Mouse (Mus musculus) adrenal gland, postnatal 25 days (tissue): ENCODE measurements at regions not wholly inside any gene's neighbourhood (a gene's known extent, or its start where the extent isn't known, plus 50 kb on each side); places are given as distances from the start of the nearest gene placed in this dataset.
A peak's percentile ranks its signal among the peaks of the same experiment; 100 is the strongest.
"Not testable (repeated sequence)": the region's sequence is repeated elsewhere in the genome, so short reads cannot be mapped to it uniquely, and the experiment has no call there.

ENCODE experiments used
- DNase-seq: peaks from one replicate; pipeline ENCODE4 v3.0.0; 2021; ENCODE audit warnings: mixed read lengths

DNA sequence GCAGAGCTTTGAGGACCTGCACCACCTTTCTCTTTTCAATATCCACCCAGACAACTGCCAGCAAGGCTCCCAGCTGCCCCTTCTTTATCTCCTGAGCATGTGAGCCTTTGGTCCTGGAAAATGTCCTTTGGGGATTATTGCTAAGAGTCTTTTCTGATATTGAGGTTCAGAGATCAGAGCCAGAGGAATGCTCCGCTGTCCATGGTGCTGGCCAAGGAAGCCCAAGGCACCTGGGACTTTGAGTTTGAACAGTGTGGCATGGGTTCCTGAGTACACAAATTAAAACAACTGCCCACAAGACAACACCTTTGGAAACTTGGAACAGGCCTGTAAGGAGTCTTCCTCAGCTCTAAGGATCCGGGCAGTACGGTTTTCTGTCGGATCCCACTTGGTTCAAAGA, 52.6 kb upstream of the Slc28a3 start:
- peak; percentile 15 for DNase-seq

DNA sequence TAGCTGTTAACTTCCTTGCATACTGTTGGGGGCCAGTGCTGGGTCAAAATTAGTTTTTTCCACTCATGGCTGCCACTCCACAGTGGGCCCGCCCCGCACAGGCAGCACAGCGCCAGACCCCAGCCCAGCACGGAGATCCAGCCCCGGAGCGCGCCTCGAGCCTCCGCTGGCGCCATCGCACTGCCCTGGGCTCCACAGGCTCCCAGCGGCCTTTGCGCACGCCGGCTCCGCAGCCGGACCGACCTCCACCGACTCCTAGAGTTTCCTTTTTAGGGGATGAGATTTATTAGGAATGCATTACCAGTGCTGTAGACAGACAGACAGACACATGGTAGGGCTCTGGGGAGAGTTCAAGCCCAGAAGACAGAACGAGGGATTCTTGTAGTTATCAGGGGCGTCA, 58.0 kb upstream of the Slc28a3 start:
- DNase-seq = no peak

DNA sequence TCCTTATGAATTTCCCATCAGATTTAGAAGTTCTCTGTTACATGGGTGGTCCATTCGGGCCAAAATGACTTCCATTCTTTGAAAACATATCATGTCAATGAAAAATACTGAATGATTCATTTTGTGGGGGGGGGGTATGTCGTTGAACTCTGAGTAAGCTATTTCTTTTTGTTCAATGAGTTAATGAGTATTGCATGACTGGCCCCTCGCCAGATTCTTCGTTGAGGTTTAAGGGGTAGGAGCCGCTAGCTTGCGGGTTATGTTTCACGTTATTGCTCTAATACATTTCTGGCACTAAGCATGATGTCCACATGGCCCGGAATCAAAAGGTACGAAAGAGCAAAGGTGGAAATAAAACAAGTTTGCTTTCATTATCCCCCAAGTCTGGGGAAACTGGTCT, 59.5 kb upstream of the Slc28a3 start:
- DNase-seq = no peak

DNA sequence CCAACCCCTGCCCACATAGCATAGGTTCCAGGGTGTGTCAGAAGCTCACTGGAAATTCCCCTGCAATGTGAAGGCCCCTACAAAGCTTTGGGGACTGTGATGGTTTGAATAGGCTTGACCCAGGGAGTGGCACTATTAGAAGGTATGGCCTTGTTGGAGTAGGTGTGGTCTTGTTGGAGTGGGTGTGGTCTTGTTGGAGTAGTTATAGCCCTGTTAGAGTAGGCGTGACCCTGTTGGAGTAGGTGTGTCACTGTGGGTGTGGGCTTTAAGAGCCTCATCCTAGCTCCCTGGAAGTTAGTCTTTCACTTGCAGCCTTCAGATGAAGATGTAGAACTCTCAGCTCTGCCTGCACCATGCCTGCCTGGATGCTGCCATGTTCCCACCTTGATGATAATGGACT, 64.9 kb upstream of the Slc28a3 start:
- DNase-seq = not testable (repeated sequence)

DNA sequence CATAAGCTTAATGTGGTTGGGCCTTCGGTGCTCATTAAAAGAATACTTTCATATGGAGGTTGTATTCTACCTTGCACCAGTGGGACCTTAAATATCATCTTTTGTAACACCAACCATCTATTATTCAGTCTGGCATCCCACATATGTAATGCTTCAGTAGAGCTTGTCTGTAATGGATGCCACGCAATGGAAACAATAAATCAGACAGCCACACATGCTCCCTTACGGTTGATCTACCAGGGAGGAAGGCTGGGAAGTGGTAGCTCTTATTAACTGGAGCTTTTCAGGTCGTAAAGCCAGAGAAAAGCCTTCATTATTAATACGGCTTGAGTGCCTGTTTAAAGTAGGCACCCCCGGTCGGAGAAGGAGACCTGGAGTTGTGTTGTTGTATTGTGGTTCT, 66.8 kb upstream of the Slc28a3 start:
- no peak for DNase-seq

DNA sequence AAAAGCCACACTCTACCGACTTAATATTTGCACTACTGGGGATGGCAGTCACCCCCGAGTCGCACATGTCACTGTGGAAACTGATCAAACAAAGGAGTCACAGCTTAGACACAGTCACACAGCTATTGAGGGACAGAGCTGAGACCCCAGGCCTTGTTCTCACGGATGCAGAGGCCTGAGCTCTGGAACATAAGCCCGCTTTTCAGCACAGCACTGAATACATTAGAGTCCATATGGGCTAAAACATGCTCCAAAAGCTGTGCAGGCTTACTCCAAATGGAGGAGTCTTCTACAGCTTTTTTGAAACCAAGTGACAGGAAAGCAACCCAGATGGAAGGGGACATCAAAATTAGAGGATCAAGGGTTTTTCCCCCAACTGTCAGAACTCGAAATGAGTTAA, 69.0 kb upstream of the Slc28a3 start:
- DNase-seq = no peak

DNA sequence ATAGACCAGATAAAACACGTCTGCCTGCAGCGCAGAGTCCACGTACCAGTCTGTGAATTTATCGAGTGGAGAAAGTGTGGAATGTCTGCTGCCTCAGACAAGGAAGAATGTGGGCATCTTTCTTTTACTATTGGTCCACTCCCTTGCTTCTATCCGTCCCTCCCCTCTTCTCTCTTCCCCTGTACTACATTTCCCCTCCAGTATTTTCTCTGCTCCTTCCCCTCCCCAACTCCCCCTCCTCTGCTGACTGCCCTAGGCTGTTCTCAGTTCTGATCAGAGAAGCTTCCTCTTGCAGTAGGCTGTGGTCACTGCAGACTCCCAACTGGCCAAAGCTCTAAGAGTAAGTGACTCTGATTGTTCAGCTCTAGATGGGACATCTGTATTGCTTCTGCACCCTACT, 76.1 kb upstream of the Slc28a3 start:
- no peak for DNase-seq

DNA sequence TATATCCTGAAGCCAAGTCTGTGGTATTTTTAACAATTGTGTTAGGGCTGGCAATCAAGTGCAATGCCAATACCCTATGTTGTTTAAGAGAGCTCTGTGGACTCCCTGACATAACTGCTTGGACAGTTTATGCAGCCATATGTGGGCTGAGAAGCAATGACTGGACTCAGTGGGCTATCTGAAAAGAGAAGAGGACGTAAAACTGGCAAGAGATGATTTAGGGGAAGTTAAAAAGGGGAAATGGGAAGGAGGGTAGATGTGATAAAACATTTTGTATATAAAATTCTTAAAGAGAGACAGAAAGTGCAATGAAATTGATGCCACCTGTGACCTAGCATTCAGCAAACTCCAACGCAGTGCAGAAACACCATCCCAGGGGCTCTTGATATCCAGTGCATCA, 76.9 kb upstream of the Slc28a3 start:
- DNase-seq = no peak

DNA sequence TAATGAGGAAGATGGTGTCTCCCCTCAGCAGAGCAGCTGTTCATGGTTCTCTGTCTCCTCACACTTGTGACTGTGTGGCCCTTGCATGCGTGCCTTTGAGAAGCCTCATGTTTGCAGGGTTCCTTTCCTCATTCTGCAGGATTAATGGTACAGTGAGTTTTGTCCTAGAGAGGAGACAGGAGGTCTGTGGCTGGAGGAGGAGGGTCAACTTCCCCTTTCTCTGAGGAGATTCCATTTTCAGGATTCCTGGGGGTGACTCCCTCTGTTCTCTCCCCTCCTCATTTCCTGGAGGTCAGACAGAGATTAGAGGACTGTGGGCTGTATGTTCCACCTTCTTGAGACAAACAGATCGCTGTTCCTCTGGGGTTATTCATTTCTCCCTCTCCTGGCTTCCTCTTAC, 77.6 kb upstream of the Slc28a3 start:
- no peak for DNase-seq

DNA sequence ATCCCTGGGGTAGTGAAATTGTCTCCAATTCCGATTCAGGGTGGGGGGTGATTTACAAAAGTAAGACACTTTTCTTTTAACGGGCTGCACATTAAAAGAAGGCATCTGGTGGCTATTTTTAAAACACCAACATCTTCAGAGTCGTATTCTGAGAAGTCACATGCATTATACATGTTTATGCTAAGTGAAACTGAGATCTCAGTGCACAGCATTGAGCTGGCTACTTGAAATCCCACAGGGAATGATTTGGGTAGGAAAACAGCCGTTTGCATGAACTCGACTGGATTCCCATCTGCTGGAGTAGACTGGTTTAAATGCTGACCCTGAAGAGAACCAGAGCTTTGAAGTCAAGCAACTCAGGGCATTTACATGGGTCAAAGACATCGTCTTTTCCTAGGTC, 84.0 kb upstream of the Slc28a3 start:
- no peak for DNase-seq

DNA sequence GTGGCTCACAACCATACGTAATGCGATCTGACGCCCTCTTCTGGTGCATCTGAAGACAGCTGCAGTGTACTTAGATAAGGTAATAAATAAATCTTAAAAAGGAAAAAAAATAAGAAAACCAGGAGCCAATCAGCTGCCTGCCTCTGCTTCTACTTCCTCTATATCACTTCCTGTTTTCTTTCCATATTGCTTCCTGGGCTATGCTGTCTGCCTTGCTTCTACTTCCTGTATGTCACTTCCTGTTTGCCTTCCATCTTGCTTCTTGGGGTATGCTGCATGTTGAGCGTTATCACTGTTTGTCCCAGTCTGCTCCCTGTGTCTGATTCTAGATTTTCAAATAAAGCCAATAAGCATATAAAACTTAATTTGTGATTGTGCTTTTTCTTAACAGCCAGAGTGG, 85.3 kb upstream of the Slc28a3 start:
- DNase-seq = no peak

DNA sequence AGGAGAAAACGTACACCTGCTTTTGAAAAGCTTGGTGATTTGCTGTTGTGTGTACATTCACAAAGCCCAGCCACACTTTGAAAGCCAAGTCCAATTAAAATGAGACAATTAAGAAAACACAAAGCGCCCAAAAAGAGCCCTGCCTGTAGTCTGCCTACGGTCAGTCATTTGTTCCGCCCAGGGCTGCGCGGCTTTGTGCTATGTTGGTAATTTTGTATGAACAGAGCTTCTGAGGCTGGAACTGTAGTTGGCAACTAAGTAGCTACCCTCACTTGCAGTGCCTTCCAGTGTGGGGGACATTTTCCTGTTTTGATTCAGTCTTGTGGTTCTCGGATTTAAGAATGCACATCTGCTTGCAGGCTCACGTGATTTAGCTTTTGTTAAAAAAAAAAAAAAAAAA, 89.3 kb upstream of the Slc28a3 start:
- DNase-seq = no peak

DNA sequence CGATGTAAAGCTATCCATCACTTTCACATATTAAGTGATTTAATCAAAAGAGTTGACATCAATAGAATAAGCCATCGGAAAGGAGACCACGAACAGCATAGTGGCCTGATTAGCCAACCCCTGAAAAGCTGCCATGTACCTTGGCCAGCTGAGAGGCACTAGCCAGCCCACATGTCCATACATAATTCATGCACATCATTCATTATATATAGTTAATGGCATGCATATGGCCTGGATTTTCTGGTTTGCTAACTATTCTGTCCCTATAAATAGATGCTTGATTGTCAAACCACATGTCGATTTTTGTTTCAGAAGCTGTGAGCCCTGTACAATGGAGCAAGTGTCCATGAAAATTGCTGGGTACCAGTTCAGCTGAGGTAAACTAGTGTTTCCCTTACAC, 93.5 kb upstream of the Slc28a3 start:
- no peak for DNase-seq

DNA sequence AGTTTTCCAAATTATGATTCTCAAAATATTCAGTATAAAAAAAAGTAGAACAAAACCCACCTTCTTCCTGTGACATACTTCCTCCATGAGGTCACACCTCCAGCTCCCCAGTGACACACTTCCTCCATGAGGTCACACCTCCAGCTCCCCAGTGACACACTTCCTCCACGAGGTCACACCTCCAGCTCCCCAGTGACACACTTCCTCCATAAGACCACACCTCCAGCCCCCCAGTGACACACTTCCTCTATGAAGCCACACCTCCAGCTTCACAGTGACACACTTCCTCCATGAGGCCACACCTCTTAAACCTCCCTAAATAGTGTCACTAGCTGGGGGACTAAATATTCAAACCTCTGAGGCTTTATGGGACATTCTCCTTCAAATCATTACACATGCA, 89.8 kb upstream of the Ntrk2 start:
- no peak for DNase-seq

DNA sequence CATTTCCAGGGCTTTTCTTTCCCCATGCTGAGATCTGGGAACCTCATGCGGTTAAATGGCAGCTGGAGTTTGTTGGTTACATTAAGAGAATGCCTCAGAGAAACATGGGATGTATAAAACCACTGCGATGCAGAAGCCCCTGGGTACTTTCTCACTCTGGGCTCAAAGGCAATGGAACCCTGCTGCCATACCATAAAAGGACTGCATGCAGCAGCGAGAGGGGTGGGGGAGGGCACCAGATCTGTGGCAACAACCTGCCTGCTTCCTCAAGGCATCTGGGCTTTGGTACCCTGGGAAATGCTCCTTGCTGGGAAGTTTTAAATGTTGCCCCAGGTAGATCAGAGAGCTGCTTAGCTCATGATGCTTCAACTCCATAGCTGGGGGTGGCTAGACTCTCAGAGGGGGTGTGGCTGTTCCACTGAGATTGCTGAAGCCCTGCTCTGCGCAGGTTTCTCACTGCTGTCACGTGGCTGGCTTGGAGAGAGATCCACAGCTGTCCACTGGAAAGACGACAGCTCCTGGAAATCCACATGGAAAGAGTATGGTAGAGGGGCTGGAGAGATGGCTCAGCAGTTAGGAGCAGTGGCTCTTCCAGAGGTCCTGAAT, 75.8 kb upstream of the Ntrk2 start:
- no peak for DNase-seq

DNA sequence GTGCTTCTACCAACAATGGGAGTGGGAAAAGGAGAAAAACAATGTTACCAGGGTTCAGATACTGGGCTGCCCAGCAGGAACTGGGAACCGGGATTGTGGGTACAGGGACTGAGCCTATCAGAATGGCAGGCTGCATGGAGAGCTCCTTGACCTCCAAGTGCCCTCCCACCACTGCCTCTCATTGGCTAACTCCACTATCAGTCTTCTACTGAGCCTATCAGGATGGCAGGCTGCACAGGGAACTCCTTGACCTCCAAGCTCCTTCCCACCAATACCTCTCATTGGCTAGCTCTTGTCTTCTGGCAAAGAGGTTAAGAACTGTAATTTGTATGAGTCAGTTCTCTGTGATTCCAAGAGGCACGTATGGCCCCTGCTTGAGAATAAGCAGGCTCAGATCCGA, 73.6 kb upstream of the Ntrk2 start:
- DNase-seq = no peak

DNA sequence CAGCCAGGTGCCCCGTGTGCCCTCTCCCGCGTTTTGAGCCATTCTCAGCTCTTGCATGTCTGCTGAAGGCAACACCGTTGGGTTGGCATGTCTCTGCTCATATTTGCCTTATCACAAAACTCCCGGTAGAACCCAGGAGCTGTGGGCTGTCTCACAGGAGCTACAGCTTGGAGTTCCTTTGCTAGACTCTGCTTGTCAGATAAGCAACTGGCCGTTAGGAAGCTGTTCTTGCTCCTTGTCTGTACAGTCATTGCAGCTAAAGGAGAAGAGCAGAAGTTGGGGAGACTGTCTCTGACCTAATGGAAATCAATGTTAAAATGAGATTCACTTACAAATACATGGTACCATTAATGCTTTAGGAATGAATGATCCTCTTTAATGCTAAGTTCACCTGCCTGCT, 72.8 kb upstream of the Ntrk2 start:
- DNase-seq = no peak

DNA sequence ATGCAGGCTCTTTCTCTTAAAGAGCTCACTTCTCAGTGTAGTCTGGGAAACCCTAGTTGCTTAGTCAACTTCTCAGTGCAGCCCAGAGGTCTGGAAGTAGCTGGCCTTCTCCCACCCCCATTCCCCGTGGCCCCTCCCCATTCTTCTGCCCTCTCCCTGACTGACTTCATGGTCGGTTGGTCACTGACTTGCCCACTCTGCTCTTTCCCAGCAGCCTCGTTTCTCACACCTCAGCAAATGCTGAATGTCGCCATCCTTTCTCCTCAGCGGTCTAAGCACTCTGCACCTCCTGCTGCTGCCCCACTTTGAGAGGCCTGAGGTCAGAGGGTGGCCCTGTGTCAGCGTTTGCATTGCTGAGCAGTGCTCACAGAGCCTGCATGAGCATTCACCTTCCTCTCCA, 70.8 kb upstream of the Ntrk2 start:
- DNase-seq = no peak

DNA sequence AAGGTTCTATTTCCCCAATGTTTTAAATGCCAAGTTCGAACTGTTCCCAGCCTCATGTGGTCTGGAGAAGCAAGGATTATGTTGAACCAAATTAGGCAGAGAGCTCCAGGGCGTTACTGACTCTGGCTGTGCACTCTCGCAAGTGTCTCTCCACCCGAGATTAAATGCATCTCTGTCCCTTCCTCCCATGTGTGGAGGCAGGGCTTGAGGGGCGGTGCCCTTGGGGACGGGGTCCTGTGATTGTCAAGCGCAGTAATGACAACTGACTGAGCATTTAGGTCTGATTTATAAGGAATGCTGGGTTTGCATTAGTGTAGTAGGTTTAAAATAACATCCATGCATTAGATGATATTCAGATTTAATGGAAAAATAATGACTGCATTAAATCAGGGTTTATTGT, 65.6 kb upstream of the Ntrk2 start:
- no peak for DNase-seq

DNA sequence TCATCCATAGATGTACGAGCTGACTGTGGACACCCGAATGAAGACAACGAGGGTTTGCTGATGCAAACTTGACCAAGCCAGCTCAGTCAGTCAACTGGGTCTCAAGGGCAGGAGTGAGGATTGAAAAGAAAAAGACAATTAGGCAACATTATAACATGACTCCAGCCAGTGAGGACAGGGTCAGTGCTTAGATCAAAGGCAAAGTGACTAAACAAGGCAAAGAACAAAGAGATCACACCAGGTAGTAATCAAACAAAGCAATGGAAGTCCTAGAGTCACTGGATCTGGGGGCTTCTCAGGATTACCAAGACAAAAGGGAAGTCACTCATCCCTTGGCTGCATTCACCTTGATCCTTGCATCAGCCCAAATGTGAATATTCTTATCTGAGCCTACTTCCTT, 60.3 kb upstream of the Ntrk2 start:
- no peak for DNase-seq

DNA sequence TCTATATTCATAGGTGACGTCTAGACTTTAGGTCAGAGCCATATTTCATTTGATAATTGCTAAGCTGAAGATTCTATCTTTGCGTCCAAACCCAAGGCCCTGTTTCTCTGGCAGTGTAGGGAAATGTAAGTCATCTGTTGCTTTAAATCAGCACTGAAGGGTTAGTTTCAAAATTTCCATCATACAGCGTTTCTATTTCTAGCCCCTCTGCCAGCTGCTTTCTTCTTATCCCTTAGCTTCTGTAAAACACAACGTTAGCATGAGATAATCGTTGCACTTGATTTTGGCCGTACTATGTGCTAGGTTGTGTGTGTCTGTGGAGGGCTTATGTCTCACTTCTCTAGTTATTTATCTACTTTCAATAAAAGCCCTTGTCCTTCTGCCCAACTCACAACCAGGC, 58.7 kb upstream of the Ntrk2 start:
- DNase-seq = no peak

DNA sequence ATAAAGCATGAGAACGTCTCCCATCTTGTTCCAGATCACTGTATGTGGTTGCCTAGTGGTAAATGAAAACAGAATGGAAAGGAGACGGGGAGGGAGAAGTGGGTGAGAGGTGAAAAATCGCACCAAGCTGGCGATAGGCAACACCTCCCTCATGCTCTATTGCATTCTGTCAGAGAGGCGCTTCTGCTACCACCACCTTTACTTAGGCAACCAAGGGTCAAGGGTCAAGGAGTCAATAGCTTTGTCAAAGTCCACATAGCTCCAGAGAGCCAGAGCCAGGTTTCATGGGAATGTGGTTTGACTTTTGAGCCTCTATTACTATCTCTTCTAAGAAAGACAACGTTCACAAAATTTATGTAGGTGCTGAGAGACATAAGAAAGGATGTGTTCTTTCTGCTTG, 50.2 kb upstream of the Ntrk2 start:
- DNase-seq = no peak
